Mouse (Mus musculus): Measurements from ENCODE around the gene Sun5. TPM values are rescaled to one million over a fixed set of nuclear protein-coding genes. Genes with fewer than 3 reads are reported as not detected.
"Not testable (repeated sequence)": the region's sequence is repeated elsewhere in the genome, so short reads cannot be mapped to it uniquely, and the experiment has no call there.

Sun5 gene
- total RNA-seq, 2 experiments from 2014 or later: not detected

- H3K4me3 ChIP-seq: no peak overlapping the region
- TF ChIP-seq CTCF (IDR thresholded peaks at IDR 0.05): no peak
- no peak overlapping the region for H3K27ac ChIP-seq
- no peak for DNase-seq
- intact Hi-C loops (cut with DNase I): loop anchor here (2.0 kb wide), 1 partner anchor 182 kb away; no protein-coding TSS in a partner anchor
These were observed 20.4 kb downstream of the Sun5 start for GRCm38 (mm10) chr2:153850351-153851029.

DNA sequence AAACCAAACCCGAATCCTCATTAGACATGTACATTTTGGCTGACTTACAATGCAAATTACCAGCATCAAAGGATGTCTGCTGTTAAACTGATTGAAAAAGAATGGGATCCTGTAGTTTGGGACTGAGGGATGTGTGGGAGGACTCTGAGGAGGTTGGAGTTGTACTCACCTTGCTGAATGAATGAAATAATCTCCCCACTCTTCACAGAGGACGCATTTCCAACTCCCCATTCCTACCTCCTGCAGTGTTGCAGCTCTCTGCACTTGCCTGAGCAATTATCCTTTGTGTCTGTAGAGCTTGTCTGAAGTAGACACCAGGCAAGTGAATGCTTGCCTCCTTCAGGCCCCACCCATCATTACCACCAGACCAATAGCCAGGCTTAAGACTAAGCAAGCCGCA, 22.5 kb downstream of the Sun5 start:
- Histone ChIP-seq H3K27ac (no peak overlapping the region), H3K4me3 (no peak overlapping the region)
- DNase-seq: no peak
- intact Hi-C loops (cut with DNase I): no loop called here
- TF ChIP-seq CTCF (IDR thresholded peaks at IDR 0.05): no peak

DNA sequence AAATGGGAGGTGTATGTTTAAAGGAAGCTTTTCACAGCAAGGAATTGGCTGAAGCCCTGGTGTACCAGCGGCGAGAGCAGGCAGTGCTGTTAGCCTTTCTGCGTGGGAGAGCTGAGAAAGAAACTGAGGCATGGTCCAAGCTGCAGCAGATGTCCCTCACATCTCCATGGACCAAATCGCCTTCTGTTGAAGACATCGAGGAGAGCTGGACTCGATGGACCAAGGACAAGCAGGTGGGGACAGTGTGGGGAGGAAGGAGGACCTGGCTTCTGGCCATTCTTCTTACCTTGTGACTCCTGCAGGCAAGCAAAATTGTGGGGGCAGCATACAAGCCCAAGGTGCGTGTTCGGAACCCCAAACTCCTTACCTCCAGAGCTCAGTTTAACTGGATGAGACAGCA, 28.0 kb downstream of the Sun5 start:
- intact Hi-C loops (cut with DNase I): no loop called here
- Histone ChIP-seq H3K4me3 (no peak overlapping the region), H3K27ac (no peak overlapping the region)
- no peak for TF ChIP-seq CTCF (IDR thresholded peaks at IDR 0.05)
- no peak for DNase-seq

GRCm38 (mm10) chr2:153833291-153833690, 37.6 kb downstream of the Sun5 start:
- intact Hi-C loops (cut with DNase I): no loop called here
- TF ChIP-seq CTCF (IDR thresholded peaks at IDR 0.05): no peak
- no peak overlapping the region for H3K4me3 ChIP-seq
- no peak overlapping the region for H3K27ac ChIP-seq
- no peak for DNase-seq

DNA sequence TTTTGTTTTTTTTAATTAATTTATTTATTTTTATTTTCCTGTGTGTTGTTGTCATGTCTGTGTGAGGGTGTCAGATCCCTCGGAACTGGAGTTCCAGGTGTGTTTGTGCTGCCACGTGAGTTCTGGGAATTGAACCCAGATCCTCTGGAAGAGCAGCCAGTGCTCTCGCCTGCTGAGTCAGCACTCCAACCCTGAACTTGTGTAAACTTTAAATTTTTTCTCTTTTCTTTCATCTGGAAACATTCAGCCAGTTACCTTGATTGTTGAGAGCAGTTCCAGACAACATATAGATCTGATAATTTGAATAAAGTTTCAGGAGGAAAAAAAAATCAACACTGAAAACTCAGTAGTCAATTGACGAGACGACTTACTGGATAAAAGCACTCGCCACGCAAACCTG, 42.2 kb downstream of the Sun5 start:
- intact Hi-C loops (cut with DNase I): no loop called here
- TF ChIP-seq CTCF (IDR thresholded peaks at IDR 0.05): no peak
- Histone ChIP-seq H3K4me3 (no peak overlapping the region), H3K27ac (no peak overlapping the region)
- DNase-seq: no peak

DNA sequence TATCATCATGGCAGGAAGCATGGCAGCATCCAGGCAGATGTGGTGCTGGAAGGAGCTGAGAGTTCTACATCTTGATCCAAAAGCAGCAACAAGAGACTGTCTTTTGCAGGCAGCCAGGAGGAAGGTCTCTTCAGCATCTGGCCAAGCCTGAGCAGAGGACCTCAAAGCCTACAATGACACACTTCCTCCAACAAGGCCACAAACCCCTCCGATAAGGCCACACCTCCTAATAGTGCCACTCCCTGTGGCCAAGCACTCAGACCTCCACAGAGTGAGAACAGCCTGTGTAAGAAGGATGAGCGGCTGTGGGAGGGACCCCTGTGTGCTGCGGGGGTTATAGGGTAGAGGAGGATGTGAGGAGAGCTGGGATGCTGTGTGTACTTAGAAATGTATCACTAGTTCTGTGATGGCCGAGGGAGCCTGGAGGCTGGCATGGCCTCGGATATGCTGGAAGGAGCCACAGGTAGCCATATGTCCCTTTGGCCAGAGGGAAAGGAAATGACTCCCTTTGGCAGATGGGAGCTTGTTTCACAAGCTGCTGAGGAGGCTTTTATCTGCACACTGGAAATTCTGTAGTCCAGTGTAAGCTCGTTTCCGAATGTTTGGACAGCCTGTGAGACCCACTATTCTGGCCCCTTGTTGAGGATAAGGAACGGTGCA, 43.6 kb downstream of the Sun5 start:
- intact Hi-C loops (cut with DNase I): no loop called here
- no peak overlapping the region for H3K4me3 ChIP-seq
- no peak for DNase-seq
- H3K27ac ChIP-seq: no peak overlapping the region
- TF ChIP-seq CTCF (IDR thresholded peaks at IDR 0.05): no peak

- H3K27ac ChIP-seq; intact Hi-C loops (cut with DNase I); DNase-seq; H3K4me3 ChIP-seq: not testable (repeated sequence)
These were observed 45.0 kb downstream of the Sun5 start for GRCm38 (mm10) chr2:153825900-153826299.

GRCm38 (mm10) chr2:153824593-153824992, 46.3 kb downstream of the Sun5 start:
- peak; percentile 33 for DNase-seq
- Histone ChIP-seq H3K27ac (no peak overlapping the region), H3K4me3 (no peak overlapping the region)
- TF ChIP-seq CTCF (IDR thresholded peaks at IDR 0.05): no peak
- intact Hi-C loops (cut with DNase I): no loop called here

GRCm38 (mm10) chr2:153822005-153822543, 48.8 kb downstream of the Sun5 start:
- intact Hi-C loops (cut with DNase I): no loop called here
- TF ChIP-seq CTCF (IDR thresholded peaks at IDR 0.05): no peak
- no peak overlapping the region for H3K4me3 ChIP-seq
- no peak overlapping the region for H3K27ac ChIP-seq
- no peak for DNase-seq

DNA sequence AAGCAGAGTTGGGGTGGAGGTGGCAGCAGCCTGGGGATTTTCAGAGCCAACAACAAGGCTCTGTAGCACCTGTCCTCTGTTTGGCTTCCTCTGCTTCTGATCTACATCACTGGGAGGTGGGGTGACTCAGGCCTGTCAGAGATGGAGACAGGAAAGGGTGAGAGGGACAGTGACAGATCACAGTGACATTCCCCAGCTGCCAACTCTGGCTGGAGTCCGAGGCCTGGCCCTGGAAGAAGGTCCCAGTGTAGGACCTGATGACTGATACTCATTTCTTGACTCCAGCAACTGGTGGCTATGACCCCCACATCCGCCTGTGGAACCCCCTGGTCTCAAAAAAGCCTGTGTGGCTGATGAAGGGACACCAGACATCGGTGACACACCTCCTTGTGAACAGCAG, 61.0 kb downstream of the Sun5 start:
- H3K27ac ChIP-seq: no peak overlapping the region
- DNase-seq: no peak
- H3K4me3 ChIP-seq: no peak overlapping the region
- intact Hi-C loops (cut with DNase I): no loop called here
- TF ChIP-seq CTCF (IDR thresholded peaks at IDR 0.05): no peak

GRCm38 (mm10) chr2:153808841-153809240, 62.0 kb downstream of the Sun5 start:
- no peak for TF ChIP-seq CTCF (IDR thresholded peaks at IDR 0.05)
- intact Hi-C loops (cut with DNase I): no loop called here
- no peak overlapping the region for H3K27ac ChIP-seq

GRCm38 (mm10) chr2:153808146-153808545, 62.7 kb downstream of the Sun5 start:
- Histone ChIP-seq H3K27ac (no peak overlapping the region), H3K4me3 (no peak overlapping the region)
- DNase-seq: no peak
- intact Hi-C loops (cut with DNase I): no loop called here
- TF ChIP-seq CTCF (IDR thresholded peaks at IDR 0.05): no peak

More at GRCm38 (mm10) chr2:153808841-153809240, 62.0 kb downstream of the Sun5 start:
- DNase-seq: no peak
- H3K4me3 ChIP-seq: no peak overlapping the region

DNA sequence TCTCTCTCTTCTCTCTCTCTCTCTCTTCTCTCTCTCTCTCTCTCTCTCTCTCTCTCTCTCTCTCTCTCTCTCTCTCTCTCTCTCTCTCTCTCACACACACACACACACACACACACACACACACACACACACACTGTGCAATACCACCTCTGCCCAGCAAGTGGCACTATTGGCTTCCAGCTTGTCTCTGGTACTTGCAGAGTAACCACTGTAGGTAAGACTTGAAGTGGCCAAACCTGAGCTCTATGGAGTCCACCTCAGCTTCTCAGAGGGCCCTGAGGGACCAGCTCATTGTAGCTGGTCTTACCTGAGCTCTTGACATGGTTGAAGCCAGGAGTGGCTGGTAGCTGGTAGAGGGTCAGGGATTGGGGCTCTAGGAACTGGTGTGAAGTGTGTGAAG, 63.4 kb downstream of the Sun5 start:
- not testable (repeated sequence) for H3K4me3 ChIP-seq, H3K27ac ChIP-seq
- intact Hi-C loops (cut with DNase I): loop anchor here (2.0 kb wide), 1 partner anchor 123 kb away; no protein-coding TSS in a partner anchor
- DNase-seq: peak; percentile 48
- TF ChIP-seq CTCF (IDR thresholded peaks at IDR 0.05): peak; percentile 50

Other genes with a start within 250 kb of the Sun5 start
- 10 to 100 TPM in 1 of 2 experiments, 1 to 10 TPM in 1; 8.1 to 11.9 TPM for gene Commd7, start 238.3 kb downstream of the Sun5 start, total RNA-seq (2021)
- under 1 TPM; 0.56 to 0.89 TPM for gene Dnmt3b, start 221.6 kb downstream of the Sun5 start, total RNA-seq (2021)
- not detected for gene Dnmt3c, start 174.4 kb downstream of the Sun5 start, total RNA-seq (2021)
- gene Mapre1, start 129.8 kb downstream of the Sun5 start, total RNA-seq (2021): 10 to 100 TPM; 32.8 to 41.3 TPM
- gene Efcab8, start 91.2 kb downstream of the Sun5 start, total RNA-seq (2021): not detected
- not detected for gene Bpifb2, start 4.0 kb upstream of the Sun5 start, total RNA-seq (2021)
- not detected for gene Bpifb6, start 29.3 kb upstream of the Sun5 start, total RNA-seq (2021)
- gene Bpifb3, start 47.1 kb upstream of the Sun5 start, total RNA-seq (2021): not detected
- gene Bpifb4, start 67.1 kb upstream of the Sun5 start, total RNA-seq (2021): not detected
- gene Bpifa6, start 103.9 kb upstream of the Sun5 start, total RNA-seq (2021): not detected
- not detected for gene Bpifa2, start 137.2 kb upstream of the Sun5 start, total RNA-seq (2021)